Mouse (Mus musculus): ENCODE measurements around the gene Lgals7. TPM values are rescaled to one million over a fixed set of nuclear protein-coding genes. Genes with fewer than 3 reads are reported as not detected.
A peak's percentile ranks its signal among the peaks of the same experiment; 100 is the strongest.
"Not testable (repeated sequence)": the region's sequence is repeated elsewhere in the genome, so short reads cannot be mapped to it uniquely, and the experiment has no call there.

Gene Lgals7
- polyA plus RNA-seq, 1 experiment = not detected

DNA sequence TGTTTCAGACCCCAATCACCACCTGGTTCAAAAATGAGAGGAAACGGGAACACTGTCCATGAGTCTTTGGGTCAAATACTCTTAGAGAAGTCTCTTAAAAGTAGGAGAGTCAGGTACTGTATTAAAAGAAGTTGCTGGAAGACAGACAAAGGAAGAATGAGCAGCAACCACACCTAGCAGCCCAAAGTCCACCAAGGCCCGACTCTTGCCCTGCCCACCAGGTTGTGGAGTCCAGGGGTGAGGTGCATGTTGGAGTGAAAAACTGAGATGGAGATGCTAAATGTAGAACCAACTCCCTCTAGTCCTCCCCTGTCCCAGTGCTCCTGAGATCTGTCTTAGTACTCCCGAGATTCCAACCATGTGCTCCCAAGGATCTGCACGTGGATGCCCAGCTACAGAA, 13.0 kb upstream of the Lgals7 start:
- TF ChIP-seq CTCF (IDR thresholded peaks at IDR 0.05; ENCODE audit: low read depth, low read length) (no peak), POLR2A (IDR thresholded peaks at IDR 0.05; ENCODE audit: borderline replicate concordance, low read depth, low read length) (no peak)

GRCm38 (mm10) chr7:28859953-28860352, 3.7 kb upstream of the Lgals7 start:
- H3K4me3 ChIP-seq (ENCODE audit: insufficient read depth, low read length) = no peak overlapping the region
- no peak overlapping the region for H3K27ac ChIP-seq (ENCODE audit: insufficient read depth, low read depth, low read length)
- TF ChIP-seq POLR2A (IDR thresholded peaks at IDR 0.05; ENCODE audit: borderline replicate concordance, low read depth, low read length) (no peak), CTCF (IDR thresholded peaks at IDR 0.05; ENCODE audit: low read depth, low read length) (no peak)
- no peaks in the 10 kb centered on the region for H3K4me1 ChIP-seq (ENCODE audit: control insufficient read depth, insufficient read depth, low read length)

More for the DNA sequence above, 13.0 kb upstream of the Lgals7 start:
- no peak overlapping the region for H3K27ac ChIP-seq (ENCODE audit: insufficient read depth, low read depth, low read length)
- no peaks in the 10 kb centered on the region for H3K4me1 ChIP-seq (ENCODE audit: control insufficient read depth, insufficient read depth, low read length)
- H3K4me3 ChIP-seq (ENCODE audit: insufficient read depth, low read length) = no peak overlapping the region

DNA sequence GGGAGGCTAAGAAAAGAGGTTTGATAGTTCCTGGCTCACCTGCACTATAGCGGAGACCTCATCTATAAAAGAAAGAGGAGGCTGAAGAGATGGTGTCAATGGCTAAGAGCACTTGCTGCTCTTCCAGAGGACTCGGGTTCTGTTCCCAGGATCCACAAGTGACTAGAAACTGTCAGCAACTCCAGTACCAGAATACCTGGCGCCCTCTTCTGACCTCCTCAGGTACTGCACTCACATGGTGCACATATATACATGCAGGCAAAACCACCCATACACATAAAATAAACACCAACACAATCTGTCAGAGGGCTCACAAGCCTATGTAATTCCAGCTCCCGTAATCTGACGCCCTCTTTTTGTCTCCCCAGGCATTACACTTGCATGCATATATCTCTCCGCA, 2.8 kb upstream of the Lgals7 start:
- no peak for TF ChIP-seq CTCF (IDR thresholded peaks at IDR 0.05; ENCODE audit: low read depth, low read length)
- TF ChIP-seq POLR2A (IDR thresholded peaks at IDR 0.05; ENCODE audit: borderline replicate concordance, low read depth, low read length) = no peak
- no peak overlapping the region for H3K27ac ChIP-seq (ENCODE audit: insufficient read depth, low read depth, low read length)
- peaks cover 5% of the 10 kb centered on the region for H3K4me1 ChIP-seq (ENCODE audit: control insufficient read depth, insufficient read depth, low read length)

DNA sequence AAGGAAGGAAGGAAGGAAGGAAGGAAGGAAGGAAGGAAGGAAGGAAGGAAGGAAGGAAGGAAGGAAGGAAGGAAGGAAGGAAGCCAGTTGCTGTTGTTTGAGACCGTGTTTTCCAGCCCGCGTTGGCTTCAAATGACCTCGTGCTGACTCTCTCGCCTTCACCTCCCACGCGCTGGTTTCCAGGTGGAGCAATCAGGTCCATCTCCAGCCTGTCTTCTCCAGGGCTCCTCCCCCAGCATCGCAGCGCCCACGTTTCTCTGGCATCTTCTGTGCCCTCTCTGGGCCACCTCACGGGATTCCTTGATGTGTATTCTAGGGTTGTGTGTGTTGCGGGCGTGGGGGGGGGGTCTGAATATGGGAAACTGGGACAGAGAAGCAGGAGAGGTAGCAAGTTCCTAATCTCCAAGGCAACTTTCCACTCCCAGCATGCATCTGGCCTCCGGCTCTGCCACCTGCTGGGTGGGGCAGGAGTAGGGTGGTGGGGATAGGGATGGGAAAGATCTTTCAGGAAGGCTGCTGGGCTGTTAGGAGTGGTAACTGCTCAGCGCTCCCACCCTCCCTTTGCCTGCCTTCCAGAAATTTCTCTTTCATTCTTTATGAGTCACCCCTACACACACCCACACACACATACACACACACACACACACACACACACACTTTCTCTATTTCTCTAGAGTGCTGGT, 695 bp upstream of the Lgals7 start:
- no peak for TF ChIP-seq CTCF (IDR thresholded peaks at IDR 0.05; ENCODE audit: low read depth, low read length)
- TF ChIP-seq POLR2A (IDR thresholded peaks at IDR 0.05; ENCODE audit: borderline replicate concordance, low read depth, low read length) = no peak

More for the DNA sequence above, 2.8 kb upstream of the Lgals7 start:
- no peak overlapping the region for H3K4me3 ChIP-seq (ENCODE audit: insufficient read depth, low read length)

GRCm38 (mm10) chr7:28864288-28864750, 666 bp downstream of the Lgals7 start:
- Histone ChIP-seq H3K4me3 (ENCODE audit: insufficient read depth, low read length) (no peak overlapping the region), H3K4me1 (ENCODE audit: control insufficient read depth, insufficient read depth, low read length) (peaks cover 17% of the 10 kb centered on the region), H3K27ac (ENCODE audit: insufficient read depth, low read depth, low read length) (no peak overlapping the region)
- no peak for TF ChIP-seq CTCF (IDR thresholded peaks at IDR 0.05; ENCODE audit: low read depth, low read length)
- TF ChIP-seq POLR2A (IDR thresholded peaks at IDR 0.05; ENCODE audit: borderline replicate concordance, low read depth, low read length) = no peak

More for the DNA sequence above, 695 bp upstream of the Lgals7 start:
- no peak overlapping the region for H3K27ac ChIP-seq (ENCODE audit: insufficient read depth, low read depth, low read length)
- no peak overlapping the region for H3K4me3 ChIP-seq (ENCODE audit: insufficient read depth, low read length)
- H3K4me1 ChIP-seq (ENCODE audit: control insufficient read depth, insufficient read depth, low read length) = peaks cover 17% of the 10 kb centered on the region

DNA sequence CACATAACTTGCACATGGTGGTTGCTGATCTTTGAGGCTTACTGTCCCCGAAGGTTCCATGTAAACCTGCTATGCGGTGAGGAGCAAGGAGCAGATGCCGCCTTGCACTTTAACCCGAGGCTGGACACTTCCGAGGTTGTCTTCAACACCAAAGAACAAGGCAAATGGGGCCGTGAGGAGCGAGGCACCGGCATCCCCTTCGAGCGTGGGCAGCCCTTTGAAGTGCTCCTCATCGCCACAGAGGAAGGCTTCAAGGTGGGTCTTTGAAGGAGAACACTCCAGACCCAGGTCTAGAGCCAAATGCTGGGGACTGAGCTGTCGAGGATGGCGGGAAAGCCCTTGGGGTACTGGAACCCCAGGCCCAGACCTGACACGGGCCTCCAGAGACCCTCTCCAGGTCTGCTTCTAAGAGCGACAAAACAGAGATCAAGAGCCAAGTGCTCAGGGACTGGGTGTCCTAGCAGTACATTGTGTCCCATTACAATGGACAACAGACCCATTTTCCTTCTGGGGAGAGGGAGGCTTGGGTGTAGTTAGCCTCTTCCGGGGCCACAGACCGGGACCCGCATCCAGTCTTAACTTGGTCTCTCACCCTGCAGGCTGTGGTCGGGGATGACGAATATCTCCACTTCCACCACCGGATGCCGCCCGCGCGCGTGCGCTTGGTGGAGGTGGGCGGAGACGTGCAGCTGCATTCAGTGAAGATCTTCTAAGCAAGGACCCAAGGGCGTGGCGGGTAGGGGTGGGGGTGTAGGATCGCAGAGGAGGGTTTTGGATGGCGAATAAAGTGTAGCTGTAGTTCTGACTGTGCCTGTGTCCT, 2.0 kb downstream of the Lgals7 start:
- Histone ChIP-seq H3K4me3 (ENCODE audit: insufficient read depth, low read length) (peak overlapping the region; percentile 23), H3K4me1 (ENCODE audit: control insufficient read depth, insufficient read depth, low read length) (peaks cover 17% of the 10 kb centered on the region), H3K27ac (ENCODE audit: insufficient read depth, low read depth, low read length) (no peak overlapping the region)
- no peak for TF ChIP-seq POLR2A (IDR thresholded peaks at IDR 0.05; ENCODE audit: borderline replicate concordance, low read depth, low read length)

GRCm38 (mm10) chr7:28866769-28867507, 3.3 kb downstream of the Lgals7 start:
- TF ChIP-seq CTCF (IDR thresholded peaks at IDR 0.05; ENCODE audit: low read depth, low read length) = no peak
- no peak for TF ChIP-seq POLR2A (IDR thresholded peaks at IDR 0.05; ENCODE audit: borderline replicate concordance, low read depth, low read length)
- Histone ChIP-seq H3K4me1 (ENCODE audit: control insufficient read depth, insufficient read depth, low read length) (peaks cover 17% of the 10 kb centered on the region), H3K27ac (ENCODE audit: insufficient read depth, low read depth, low read length) (no peak overlapping the region), H3K4me3 (ENCODE audit: insufficient read depth, low read length) (no peak overlapping the region)

DNA sequence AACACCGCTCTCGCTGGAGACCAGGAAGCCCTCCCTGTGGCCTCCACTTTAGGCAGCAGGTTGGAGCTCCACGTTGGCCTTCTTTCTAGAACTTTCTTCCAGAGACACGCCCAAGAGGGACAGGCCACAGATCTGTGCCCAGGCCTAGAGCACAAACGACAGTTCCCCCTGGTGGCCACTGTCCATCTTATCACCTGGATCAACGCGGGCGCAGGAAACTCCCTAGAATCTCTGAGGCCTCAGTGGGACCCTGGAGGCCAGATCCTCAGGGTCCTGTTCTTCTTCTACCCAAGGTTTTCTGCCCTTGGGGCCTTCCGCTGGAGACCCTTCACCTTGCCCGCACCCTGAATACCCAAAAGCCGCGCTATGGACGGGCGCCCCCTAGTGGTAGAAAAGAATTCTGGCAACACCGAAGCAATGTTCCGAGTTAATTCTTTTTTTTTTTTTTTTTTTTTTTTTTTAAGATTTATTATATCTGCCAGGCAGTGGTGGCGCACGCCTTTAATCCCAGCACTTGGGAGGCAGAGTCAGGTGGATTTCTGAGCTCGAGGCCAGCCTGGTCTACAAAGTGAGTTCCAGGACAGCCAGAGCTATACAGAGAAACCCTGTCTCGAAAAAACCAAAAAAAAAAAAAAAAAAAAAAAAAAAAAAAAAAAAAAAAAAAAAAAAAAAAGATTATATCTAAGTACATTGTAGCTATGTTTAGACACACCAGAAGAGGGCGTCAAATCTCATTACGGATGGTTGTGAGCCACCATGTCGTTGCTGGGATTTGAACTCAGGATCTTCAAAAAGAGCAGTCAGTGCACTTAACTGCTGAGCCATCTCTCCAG, 4.1 kb downstream of the Lgals7 start:
- peak; percentile 100 for TF ChIP-seq CTCF (IDR thresholded peaks at IDR 0.05; ENCODE audit: low read depth, low read length)
- H3K27ac ChIP-seq (ENCODE audit: insufficient read depth, low read depth, low read length); H3K4me3 ChIP-seq (ENCODE audit: insufficient read depth, low read length): not testable (repeated sequence)
- H3K4me1 ChIP-seq (ENCODE audit: control insufficient read depth, insufficient read depth, low read length) = peaks cover 17% of the 10 kb centered on the region
